Mouse (Mus musculus) effector memory CD4-positive, alpha-beta T cell, adult 5 months (primary cell): Measurements from ENCODE around the gene Gm32742. TPM values are rescaled to one million over a fixed set of nuclear protein-coding genes. Genes with fewer than 3 reads are reported as not detected.

Experiments
- polyA plus RNA-seq: library from polyadenylated mRNA; unstranded; fragments of 100-300 nt; shearing (Covaris generic); gene quantifications from one replicate; pipeline ENCODE4 v1.2.1, GENCODE M21; 2017

Gm32742 gene
- not detected for polyA plus RNA-seq

DNA sequence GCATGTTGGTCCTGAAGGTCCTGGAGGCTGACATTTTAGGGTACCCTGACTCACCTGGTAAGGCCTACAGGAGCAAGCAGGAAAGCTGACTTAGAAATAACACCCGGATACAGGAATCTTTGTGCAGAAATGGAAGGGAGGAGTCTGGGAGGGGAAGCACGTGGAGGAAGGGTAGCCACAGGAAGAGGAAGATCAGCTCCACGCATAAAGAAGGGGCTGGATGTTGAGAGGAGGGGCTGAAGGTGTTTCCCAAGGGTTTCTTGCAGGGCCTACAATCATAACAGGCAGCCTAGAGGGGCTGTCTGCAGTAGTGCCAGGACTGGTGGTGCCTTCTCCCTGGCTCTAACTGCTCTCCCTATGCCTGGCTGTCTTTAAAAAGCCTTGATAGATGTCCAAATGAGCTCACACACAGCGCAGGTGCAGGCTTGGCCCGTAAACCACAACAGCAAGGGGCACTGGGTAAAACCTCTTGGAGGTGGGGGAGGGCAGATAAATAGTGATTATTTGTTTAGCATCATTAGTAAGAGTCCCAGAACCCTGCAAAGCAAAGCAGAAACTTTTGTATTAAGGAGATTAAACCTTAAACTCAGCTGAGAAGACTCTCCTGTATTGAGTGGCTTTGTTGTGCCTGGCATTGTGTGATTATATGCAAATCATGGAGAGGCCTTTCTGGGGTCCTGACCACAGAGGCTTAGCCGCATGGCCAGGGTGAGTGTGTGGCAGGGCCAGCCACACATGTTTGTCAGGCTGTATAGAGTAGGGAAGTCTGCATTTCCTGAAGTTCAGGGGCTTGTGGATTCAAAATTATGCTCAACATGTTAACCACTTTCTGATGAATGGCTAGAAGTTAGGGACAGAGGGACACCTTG is at the start of gene Gm32742:
Gene Gm32742 (minus strand): TSS at position 206 of the 869 bp plus-strand sequence.

GRCm38 (mm10) chr9:51213023-51213728 is 47.9 kb upstream of the Gm32742 start, which contains the start of gene Pou2af1:
Gene Pou2af1 (plus strand): TSS chr9:51213708.

GRCm38 (mm10) chr9:51101756-51102425 is 63.4 kb downstream of the Gm32742 start, which contains the start of gene 4833427G06Rik:
Gene 4833427G06Rik (minus strand): TSS chr9:51102078.

Other genes with a start within 250 kb of the Gm32742 start
- 64.1 TPM for gene Sik2, start 156.4 kb downstream of the Gm32742 start, polyA plus RNA-seq
- not detected for gene Btg4, start 104.6 kb downstream of the Gm32742 start, polyA plus RNA-seq
- gene Layn, start 88.4 kb downstream of the Gm32742 start, polyA plus RNA-seq = not detected
- gene 4833427G06Rik, start 63.4 kb downstream of the Gm32742 start, polyA plus RNA-seq = not detected
- gene Pou2af1, start 48.2 kb upstream of the Gm32742 start, polyA plus RNA-seq = 13.0 TPM
- gene Colca2, start 113.1 kb upstream of the Gm32742 start, polyA plus RNA-seq = not detected
- not detected for gene 1810046K07Rik, start 163.4 kb upstream of the Gm32742 start, polyA plus RNA-seq